Mouse (Mus musculus) testis, postnatal 14 days (tissue): Measurements from ENCODE around the gene Lonrf2.

Experiments
- DNase-seq: peaks from one replicate; pipeline ENCODE4 v3.0.0; 2021; ENCODE audit warnings: low spot score

Gene Lonrf2

GRCm38 (mm10) chr1:38767812-38768211 lies 68.7 kb downstream of the Lonrf2 start:
- peak; percentile 80 for DNase-seq

- DNase-seq, result peak; percentile 68
Observed at GRCm38 (mm10) chr1:38766661-38767572, 69.6 kb downstream of the Lonrf2 start.

DNA sequence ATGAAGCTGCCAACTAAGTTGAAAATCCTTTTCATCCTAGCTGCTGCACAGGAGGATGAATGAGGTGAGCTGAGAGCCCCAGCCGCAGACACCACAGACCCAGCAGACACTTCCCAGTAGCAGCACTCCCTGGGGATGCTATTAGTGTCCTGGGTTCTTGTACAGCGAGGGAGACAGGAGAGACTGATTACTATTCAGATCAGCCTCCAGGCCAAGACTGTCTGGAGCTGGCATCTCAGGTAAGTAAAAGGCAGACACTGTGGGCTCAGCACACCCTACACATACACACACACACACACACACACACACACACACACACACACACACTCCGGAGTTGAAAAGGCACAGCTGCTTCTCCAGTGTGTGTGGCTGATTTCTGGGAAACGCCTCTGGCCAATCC lies 70.3 kb downstream of the Lonrf2 start:
- DNase-seq, result no peak

GRCm38 (mm10) chr1:38763960-38764613 lies 72.4 kb downstream of the Lonrf2 start:
- no peak for DNase-seq

DNA sequence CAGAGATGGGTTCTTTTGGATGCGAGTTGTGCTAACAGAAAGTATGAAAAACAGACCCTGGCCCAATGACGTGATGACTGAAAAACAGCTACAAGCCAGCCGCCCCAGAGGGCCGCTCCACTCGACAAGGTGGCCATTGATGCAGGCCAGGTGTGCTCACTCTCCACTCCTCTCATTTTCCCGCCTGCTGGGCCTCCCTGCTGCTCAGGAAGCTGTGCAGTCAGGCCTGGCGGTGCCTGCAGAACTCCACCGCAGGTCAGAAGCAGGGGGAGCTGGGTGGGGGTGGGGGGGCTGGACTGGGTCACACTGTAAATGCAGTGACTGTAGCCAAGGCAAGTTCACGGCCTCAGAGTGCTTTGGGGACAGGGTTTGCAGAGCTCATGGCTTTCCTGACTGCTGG lies 76.1 kb downstream of the Lonrf2 start:
- no peak for DNase-seq

DNA sequence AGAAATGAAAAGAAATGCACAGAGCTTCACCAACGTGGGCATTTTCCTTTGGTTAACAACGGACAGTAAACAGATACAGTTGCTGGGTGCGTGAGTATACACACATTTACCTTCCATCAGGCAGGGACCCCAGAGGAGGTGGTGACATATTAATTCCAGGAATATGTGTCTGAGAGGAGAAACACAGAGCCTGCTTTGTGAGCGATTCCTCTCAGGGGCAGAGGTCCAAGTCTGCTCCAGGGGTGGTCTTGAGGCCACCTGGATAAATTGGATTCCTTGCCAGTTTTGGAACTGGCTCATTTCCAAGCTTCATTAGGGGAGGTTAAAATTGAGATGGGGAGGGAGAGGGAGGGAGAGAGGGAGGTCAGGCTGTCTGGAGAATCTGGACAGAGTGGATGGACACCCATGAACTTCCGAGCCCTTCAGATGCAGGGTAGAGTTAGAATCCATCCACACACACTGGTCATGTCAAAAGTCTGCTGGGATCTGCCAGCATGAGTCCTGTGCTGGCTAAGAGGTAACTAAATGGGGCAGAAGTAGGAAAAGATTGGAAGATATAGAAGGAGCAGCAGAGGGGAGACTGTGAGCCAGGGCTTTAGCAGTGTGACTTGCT lies 78.6 kb downstream of the Lonrf2 start:
- no peak for DNase-seq

DNA sequence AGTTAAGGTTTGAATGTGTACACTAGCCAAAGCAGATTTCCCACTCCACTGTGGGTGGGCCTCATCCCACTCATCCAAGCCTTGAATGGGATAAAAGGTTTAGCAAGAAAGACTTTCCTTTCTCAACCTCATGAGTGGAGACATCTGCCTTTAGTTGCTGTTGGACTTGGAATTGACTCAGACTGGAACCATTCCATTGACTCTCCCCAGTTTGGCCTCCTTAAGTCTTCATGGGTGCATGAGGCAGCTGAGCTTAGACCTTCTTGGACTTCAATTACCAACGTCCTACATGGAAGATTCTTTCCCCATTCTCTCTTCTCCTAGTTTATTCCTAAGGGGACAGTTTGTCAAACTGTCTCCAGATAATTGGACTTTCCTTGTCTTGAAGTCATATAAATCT lies 92.6 kb downstream of the Lonrf2 start:
- no peak for DNase-seq
